Mouse (Mus musculus): Measurements from ENCODE around the gene Mogs. TPM values are rescaled to one million over a fixed set of nuclear protein-coding genes. Genes with fewer than 3 reads are reported as not detected.
A peak's percentile ranks its signal among the peaks of the same experiment; 100 is the strongest.

The Mogs gene
- polyA plus RNA-seq (2015; fragmentation: Nextera tagmentation; extraction: Ambion mirVana), result 8.3 TPM in 2 replicates

DNA sequence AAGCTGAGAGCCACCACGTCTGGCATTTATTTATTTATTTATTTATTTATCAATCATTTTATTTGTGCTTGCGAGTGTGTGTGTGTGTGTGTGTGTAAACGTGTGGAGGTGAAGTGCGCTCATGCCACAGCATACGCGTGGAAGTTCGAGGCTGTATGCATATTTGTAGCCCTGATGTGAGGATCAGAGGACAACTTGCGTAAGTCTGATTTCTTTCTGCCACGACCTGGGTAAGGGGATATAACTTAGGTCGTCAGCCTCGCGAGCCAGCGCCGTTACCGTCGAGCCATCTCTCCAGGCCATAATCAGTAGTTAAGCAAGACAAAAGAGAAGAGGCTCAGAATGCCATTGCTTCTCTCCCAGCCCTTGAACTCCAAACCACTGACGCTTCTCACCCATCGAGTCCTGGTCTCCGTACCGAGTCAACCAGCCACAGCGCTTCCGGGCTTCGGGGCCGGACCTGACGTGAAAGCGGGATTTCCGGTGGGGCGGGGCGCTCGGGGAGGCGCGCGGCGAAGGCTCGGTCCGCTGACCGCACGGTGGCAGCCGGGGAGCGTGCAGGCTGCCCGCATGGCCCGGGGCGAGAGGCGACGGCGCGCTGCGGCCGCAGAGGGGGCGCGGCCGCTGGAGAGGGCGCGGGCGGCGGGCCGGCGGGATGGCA lies at the start of gene Mogs:
Gene Mogs, plus strand, starts transcription at position 486 of the 661 bp plus-strand sequence.
- peak within 1 kb of the TSS; percentile 90 for H3K4me2 ChIP-seq (ENCODE audit: low read depth, low read length)
- H3K4me1 ChIP-seq (ENCODE audit: control insufficient read depth, insufficient read depth, low read length), result peaks cover 22% of the 10 kb centered on the region
- peak within 1 kb of the TSS; percentile 93 for H3K9ac ChIP-seq (ENCODE audit: low read length)
- no peaks in the 10 kb centered on the region for H3K9me3 ChIP-seq (replicated peaks; ENCODE audit: control insufficient read depth, low read length)
- H3K27ac ChIP-seq (ENCODE audit: low read length), result peak within 1 kb of the TSS; percentile 88
- peak; percentile 93 for ATAC-seq (ENCODE audit: insufficient read depth, low FRiP score)
- peaks cover 12% of the 10 kb centered on the region for H3K36me3 ChIP-seq (ENCODE audit: control insufficient read depth, insufficient read depth, low read length)
- under 1% methylated on average over 58 of the region's 58 CpGs for WGBS
- no peaks in the 10 kb centered on the region for H3K27me3 ChIP-seq (ENCODE audit: control insufficient read depth, insufficient read depth, low read length)
- H3K4me3 ChIP-seq (replicated peaks; ENCODE audit: low read length), result peak within 1 kb of the TSS; percentile 86

DNA sequence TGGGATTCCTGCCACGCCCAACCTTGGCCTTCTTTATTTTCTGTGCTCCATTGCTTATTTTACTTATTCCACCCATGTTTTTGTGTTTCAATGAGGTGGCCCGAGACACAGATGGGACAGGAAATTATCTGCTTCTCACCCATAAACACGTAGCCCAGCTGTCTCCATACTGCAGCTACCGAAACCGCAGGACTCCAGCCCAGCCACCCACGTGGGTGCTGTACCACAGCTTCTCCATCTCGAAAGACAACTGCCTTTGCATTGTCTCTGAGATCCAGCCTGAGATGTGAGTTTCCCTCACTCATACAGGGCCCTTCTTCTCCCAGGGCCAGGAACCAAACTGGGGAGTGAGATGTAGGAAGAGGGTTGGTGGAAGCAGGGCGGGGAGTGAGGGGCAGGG lies 49.3 kb upstream of the Mogs start:
- WGBS, result 33% methylated on average over 8 of the region's 8 CpGs
- no peak overlapping the region for H3K4me3 ChIP-seq (replicated peaks; ENCODE audit: low read length)
- no peak overlapping the region for H3K4me2 ChIP-seq (ENCODE audit: low read depth, low read length)
- peaks cover 87% of the 10 kb centered on the region for H3K27me3 ChIP-seq (ENCODE audit: control insufficient read depth, insufficient read depth, low read length)
- no peak overlapping the region for H3K27ac ChIP-seq (ENCODE audit: low read length)
- no peak overlapping the region for H3K9ac ChIP-seq (ENCODE audit: low read length)
- ATAC-seq (ENCODE audit: insufficient read depth, low FRiP score), result no peak
- H3K4me1 ChIP-seq (ENCODE audit: control insufficient read depth, insufficient read depth, low read length), result peaks cover 7% of the 10 kb centered on the region
- no peaks in the 10 kb centered on the region for H3K36me3 ChIP-seq (ENCODE audit: control insufficient read depth, insufficient read depth, low read length)
- no peaks in the 10 kb centered on the region for H3K9me3 ChIP-seq (replicated peaks; ENCODE audit: control insufficient read depth, low read length)

DNA sequence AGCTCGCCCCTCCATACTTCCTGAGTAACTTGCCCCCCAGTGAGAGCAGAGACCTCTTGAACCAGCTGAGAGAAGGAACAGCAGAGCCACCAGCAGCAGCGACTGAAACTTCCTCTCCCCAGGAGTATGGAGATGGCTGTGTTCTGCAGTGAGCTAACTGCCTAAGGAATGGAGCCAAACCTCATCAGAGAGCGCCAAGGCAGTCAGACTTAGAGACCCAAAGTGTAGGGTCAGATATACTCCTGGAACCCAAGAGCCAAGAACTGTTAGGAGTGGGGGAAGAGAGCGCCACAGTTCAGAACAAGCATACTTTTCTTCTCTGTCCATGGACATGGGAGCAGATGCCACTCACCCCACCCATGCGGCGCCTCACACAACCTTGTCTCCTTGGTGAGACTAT lies 48.9 kb upstream of the Mogs start:
- Histone ChIP-seq H3K27ac (ENCODE audit: low read length) (no peak overlapping the region), H3K4me2 (ENCODE audit: low read depth, low read length) (no peak overlapping the region), H3K27me3 (ENCODE audit: control insufficient read depth, insufficient read depth, low read length) (peaks cover 92% of the 10 kb centered on the region), H3K9me3 (replicated peaks; ENCODE audit: control insufficient read depth, low read length) (no peaks in the 10 kb centered on the region), H3K36me3 (ENCODE audit: control insufficient read depth, insufficient read depth, low read length) (no peaks in the 10 kb centered on the region), H3K4me1 (ENCODE audit: control insufficient read depth, insufficient read depth, low read length) (peaks cover 11% of the 10 kb centered on the region), H3K4me3 (replicated peaks; ENCODE audit: low read length) (no peak overlapping the region), H3K9ac (ENCODE audit: low read length) (no peak overlapping the region)
- ATAC-seq (ENCODE audit: insufficient read depth, low FRiP score), result no peak
- 32% methylated on average over 6 of the region's 6 CpGs for WGBS

DNA sequence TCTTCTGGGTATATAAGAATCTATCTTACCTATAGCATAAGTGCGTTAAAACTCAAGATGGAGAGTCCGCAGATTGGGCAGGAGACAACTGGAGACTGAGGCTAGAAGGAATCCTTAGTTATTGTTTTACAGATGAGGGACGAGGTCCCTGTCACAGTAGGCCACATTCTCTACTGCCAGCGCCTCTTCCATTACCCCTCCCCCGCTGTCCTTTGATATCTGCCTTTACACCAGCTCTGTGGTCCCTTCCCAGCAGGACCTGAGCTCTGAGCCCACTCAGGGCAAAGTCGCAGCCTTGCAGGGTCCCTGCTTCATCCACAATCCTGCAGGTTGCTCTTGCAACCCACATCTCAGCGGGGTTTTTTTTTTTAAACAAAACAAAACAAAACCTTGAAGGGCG lies 47.1 kb upstream of the Mogs start:
- H3K9me3 ChIP-seq (replicated peaks; ENCODE audit: control insufficient read depth, low read length), result no peaks in the 10 kb centered on the region
- H3K9ac ChIP-seq (ENCODE audit: low read length), result no peak overlapping the region
- no peak for ATAC-seq (ENCODE audit: insufficient read depth, low FRiP score)
- peaks cover 96% of the 10 kb centered on the region for H3K27me3 ChIP-seq (ENCODE audit: control insufficient read depth, insufficient read depth, low read length)
- no peak overlapping the region; the same call in 1 of the 2 replicates for H3K4me2 ChIP-seq (ENCODE audit: low read depth, low read length)
- peak overlapping the region; percentile 28 for H3K4me3 ChIP-seq (replicated peaks; ENCODE audit: low read length)
- 9% methylated on average over 8 of the region's 8 CpGs for WGBS
- no peak overlapping the region for H3K27ac ChIP-seq (ENCODE audit: low read length)
- peaks cover 11% of the 10 kb centered on the region for H3K4me1 ChIP-seq (ENCODE audit: control insufficient read depth, insufficient read depth, low read length)
- no peaks in the 10 kb centered on the region for H3K36me3 ChIP-seq (ENCODE audit: control insufficient read depth, insufficient read depth, low read length)

DNA sequence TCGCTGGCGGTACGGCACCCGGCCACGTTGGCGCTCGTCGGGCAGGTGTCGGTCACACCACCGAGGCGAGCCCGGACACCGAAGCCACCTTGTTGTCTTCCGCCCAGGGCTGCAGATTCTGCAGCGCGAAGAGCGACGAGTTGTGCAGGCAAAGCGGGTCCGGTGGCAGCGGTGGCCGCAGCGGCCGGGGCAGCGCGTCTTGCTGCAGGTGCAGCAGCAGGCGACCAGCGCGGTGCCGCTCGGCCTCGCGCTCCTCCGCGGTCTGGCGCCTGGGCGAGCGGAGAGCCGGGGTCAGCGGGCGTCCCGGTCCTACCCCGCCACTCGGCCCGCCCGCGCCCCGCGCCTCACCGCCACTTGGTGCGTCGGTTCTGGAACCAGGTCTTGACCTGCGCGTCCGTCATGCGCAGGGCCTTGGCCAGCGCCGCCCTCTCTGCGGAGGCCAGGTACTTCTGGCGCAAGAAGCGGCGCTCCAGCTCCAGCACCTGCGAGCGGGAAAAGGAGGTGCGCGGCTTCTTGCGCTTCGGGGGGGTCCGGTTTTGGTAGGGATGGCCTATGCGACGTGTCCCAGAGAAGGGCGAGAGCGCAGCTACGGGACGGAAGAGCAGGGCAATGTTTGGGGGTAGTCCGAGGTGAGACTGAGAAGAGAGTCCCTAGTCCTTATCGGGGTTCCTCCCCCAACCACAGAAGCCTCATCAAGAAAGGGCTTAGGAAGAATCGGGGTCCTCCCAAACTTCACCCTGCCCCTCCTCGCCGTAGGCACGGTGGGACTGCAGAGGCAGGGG lies 46.4 kb upstream of the Mogs start:
- Histone ChIP-seq H3K4me2 (ENCODE audit: low read depth, low read length) (peak overlapping the region; percentile 40), H3K4me1 (ENCODE audit: control insufficient read depth, insufficient read depth, low read length) (peaks cover 11% of the 10 kb centered on the region), H3K27me3 (ENCODE audit: control insufficient read depth, insufficient read depth, low read length) (peaks cover 95% of the 10 kb centered on the region), H3K27ac (ENCODE audit: low read length) (no peak overlapping the region), H3K9me3 (replicated peaks; ENCODE audit: control insufficient read depth, low read length) (no peaks in the 10 kb centered on the region), H3K4me3 (replicated peaks; ENCODE audit: low read length) (peak overlapping the region; percentile 28), H3K36me3 (ENCODE audit: control insufficient read depth, insufficient read depth, low read length) (no peaks in the 10 kb centered on the region), H3K9ac (ENCODE audit: low read length) (no peak overlapping the region; the same call in 1 of the 2 replicates)
- 1% methylated on average over 81 of the region's 81 CpGs for WGBS
- no peak for ATAC-seq (ENCODE audit: insufficient read depth, low FRiP score)

DNA sequence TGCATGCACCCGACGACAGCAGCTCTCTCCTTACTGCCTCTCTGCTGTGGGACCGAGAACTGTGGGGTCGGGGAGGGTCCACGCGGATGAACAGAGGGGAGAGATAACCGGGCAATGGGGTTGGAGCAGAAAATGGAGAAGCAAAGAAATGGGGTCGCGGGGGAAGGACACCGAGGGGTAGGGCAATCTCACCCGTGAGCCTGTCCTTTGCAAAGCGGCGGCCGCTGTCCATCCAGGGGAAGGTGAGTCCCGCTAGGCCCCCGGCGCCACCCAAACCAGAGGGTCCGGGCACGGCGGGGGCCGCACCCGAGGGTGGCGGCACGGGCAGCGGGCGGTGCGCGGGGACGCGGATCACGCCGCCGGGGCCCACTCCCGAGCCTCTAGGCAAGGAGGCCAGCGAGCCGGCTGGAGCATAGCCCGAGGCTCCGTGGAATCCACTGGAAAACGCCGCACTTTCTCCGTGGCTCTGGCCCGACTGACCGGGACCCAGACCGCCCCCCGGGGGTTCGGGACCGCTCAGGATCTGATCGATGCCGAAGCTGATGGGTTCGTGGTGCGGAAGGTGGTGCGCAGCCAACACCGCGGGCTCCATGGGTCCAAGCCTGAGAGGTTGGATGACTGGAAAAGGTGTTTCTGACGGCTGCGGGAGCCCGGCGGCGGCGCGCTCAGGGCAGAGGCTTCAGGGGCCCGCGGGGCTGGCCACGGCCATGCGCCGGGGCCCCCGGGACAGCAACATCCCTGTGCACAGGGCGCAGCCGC lies 45.6 kb upstream of the Mogs start:
- Histone ChIP-seq H3K4me1 (ENCODE audit: control insufficient read depth, insufficient read depth, low read length) (peaks cover 11% of the 10 kb centered on the region), H3K4me3 (replicated peaks; ENCODE audit: low read length) (peak overlapping the region; percentile 28), H3K9me3 (replicated peaks; ENCODE audit: control insufficient read depth, low read length) (no peaks in the 10 kb centered on the region), H3K4me2 (ENCODE audit: low read depth, low read length) (peak overlapping the region; percentile 11; the same call in 1 of the 2 replicates), H3K27ac (ENCODE audit: low read length) (no peak overlapping the region), H3K27me3 (ENCODE audit: control insufficient read depth, insufficient read depth, low read length) (peaks cover 95% of the 10 kb centered on the region), H3K36me3 (ENCODE audit: control insufficient read depth, insufficient read depth, low read length) (no peaks in the 10 kb centered on the region), H3K9ac (ENCODE audit: low read length) (peak overlapping the region; percentile 39; the same call in 1 of the 2 replicates)
- WGBS, result under 1% methylated on average over 69 of the region's 69 CpGs
- ATAC-seq (ENCODE audit: insufficient read depth, low FRiP score), result peak; percentile 22; the same call in 1 of the 2 replicates

DNA sequence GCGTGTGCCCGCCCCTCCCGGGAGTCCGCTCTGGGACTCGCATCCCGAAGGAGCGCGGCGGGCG lies 45.2 kb upstream of the Mogs start, which contains the start of gene Tlx2:
Gene Tlx2, minus strand, starts transcription at position 47 of the 64 bp plus-strand sequence.
- Histone ChIP-seq H3K4me2 (ENCODE audit: low read depth, low read length) (peak within 1 kb of the TSS; percentile 40; the same call in 1 of the 2 replicates), H3K9ac (ENCODE audit: low read length) (peak within 1 kb of the TSS; percentile 39; the same call in 1 of the 2 replicates)

DNA sequence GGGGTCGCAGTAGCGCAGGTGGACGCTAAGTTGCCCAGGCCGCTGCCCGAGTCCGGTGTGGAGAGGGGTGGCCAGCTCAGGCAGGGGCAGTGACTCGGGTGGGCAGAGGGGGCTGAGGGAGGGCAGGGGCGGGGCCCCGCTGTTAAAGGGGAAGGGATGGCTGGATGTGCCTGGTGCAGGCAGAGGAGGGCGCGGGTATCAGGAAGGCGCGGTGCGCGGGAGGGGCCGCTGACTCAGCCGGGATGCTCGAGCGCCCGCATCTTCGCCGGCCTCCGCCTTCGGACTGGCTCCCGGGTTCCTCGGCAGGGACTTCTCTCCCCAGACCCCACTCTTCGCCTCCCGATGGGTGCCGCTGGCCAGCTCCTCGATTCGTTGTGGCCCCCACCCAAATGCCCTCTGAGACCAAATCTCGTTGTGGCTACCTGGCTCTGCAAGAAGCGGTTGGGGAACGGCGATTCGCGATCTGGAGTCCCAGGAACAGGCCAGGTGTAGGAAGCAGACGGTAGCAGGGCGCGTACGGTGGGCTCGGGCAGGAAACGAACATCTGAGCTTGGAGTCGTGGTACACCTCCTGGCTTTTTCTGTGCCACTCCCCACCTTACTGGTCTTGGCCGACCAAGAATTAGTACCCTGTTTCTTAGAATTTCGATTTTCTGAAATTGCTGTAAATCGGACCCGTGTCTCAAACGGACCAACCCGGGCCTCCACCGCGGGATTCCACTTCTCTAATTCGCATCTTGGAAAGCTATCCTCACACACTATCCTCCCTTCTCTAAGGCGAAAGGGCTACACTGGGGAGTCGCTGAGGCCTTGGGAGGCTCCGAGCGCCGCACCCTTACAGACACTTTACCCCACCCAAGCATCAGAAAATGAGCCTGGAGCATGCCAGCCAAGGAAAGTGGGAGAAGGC lies 44.7 kb upstream of the Mogs start:
- Histone ChIP-seq H3K27me3 (ENCODE audit: control insufficient read depth, insufficient read depth, low read length) (peaks cover 94% of the 10 kb centered on the region), H3K4me3 (replicated peaks; ENCODE audit: low read length) (peak overlapping the region; percentile 28), H3K4me2 (ENCODE audit: low read depth, low read length) (peak overlapping the region; percentile 11; the same call in 1 of the 2 replicates), H3K4me1 (ENCODE audit: control insufficient read depth, insufficient read depth, low read length) (peaks cover 11% of the 10 kb centered on the region), H3K36me3 (ENCODE audit: control insufficient read depth, insufficient read depth, low read length) (no peaks in the 10 kb centered on the region), H3K9me3 (replicated peaks; ENCODE audit: control insufficient read depth, low read length) (no peaks in the 10 kb centered on the region), H3K27ac (ENCODE audit: low read length) (no peak overlapping the region), H3K9ac (ENCODE audit: low read length) (no peak overlapping the region)
- ATAC-seq (ENCODE audit: insufficient read depth, low FRiP score), result peak; percentile 22; the same call in 1 of the 2 replicates
- 2% methylated on average over 58 of the region's 58 CpGs for WGBS

More for the DNA sequence above, 45.2 kb upstream of the Mogs start, which contains the start of gene Tlx2:
- 2% methylated on average over 10 of the region's 10 CpGs for WGBS
- Histone ChIP-seq H3K27me3 (ENCODE audit: control insufficient read depth, insufficient read depth, low read length) (peaks cover 95% of the 10 kb centered on the region), H3K4me1 (ENCODE audit: control insufficient read depth, insufficient read depth, low read length) (peaks cover 11% of the 10 kb centered on the region), H3K4me3 (replicated peaks; ENCODE audit: low read length) (peak within 1 kb of the TSS; percentile 28), H3K9me3 (replicated peaks; ENCODE audit: control insufficient read depth, low read length) (no peaks in the 10 kb centered on the region), H3K27ac (ENCODE audit: low read length) (no peak within 1 kb of the TSS), H3K36me3 (ENCODE audit: control insufficient read depth, insufficient read depth, low read length) (no peaks in the 10 kb centered on the region)
- ATAC-seq (ENCODE audit: insufficient read depth, low FRiP score), result no peak

Measured in stomach, embryonic 16.5 days (tissue).